Mouse (Mus musculus) spleen, adult 2 months (tissue): ENCODE data around the gene Ulk3.

Experiments
- CTCF ChIP-seq: fragments of 200-500 bp; IDR thresholded peaks from 2 replicates; pipeline ENCODE4 v1.5.1; 2011; ENCODE audit warnings: mild to moderate bottlenecking, inconsistent platforms; ENCODE audit not compliant: insufficient read depth, insufficient read length, insufficient replicate concordance; ENCODE audit errors: extremely low read depth
- POLR2A ChIP-seq: fragments of 200-500 bp; IDR thresholded peaks from 2 replicates; pipeline ENCODE4 v1.6.1; 2011; ENCODE audit warnings: low read depth, low read length, inconsistent platforms

GRCm38 (mm10) chr9:57600620-57601352 is 11.5 kb downstream of the Ulk3 start:
- TF ChIP-seq CTCF, result no peak
- no peak for TF ChIP-seq POLR2A
